Mouse (Mus musculus): ENCODE results near the gene St6gal1. TPM values are rescaled to one million over a fixed set of nuclear protein-coding genes. Genes with fewer than 3 reads are reported as not detected.
A peak's percentile ranks its signal among the peaks of the same experiment; 100 is the strongest.

Gene St6gal1
- polyA plus RNA-seq, 1 experiment from 2014 or later = 12.4 TPM

GRCm38 (mm10) chr16:23403008-23403755, 178.6 kb downstream of the St6gal1 start:
- Histone ChIP-seq H3K27ac (ENCODE audit: low read length) (no peak overlapping the region), H3K4me3 (ENCODE audit: low read length) (no peak overlapping the region), H3K9ac (ENCODE audit: low read length) (no peak overlapping the region), H3K36me3 (ENCODE audit: control insufficient read depth, insufficient read depth) (no peaks in the 10 kb centered on the region), H3K4me2 (ENCODE audit: low read depth, low read length) (no peak overlapping the region), H3K27me3 (ENCODE audit: control insufficient read depth, insufficient read depth, low read length) (no peaks in the 10 kb centered on the region), H3K9me3 (replicated peaks; ENCODE audit: control insufficient read depth, low read length) (no peaks in the 10 kb centered on the region), H3K4me1 (ENCODE audit: control insufficient read depth, insufficient read depth, low read length) (peaks cover 3% of the 10 kb centered on the region)
- 0 out of 2 replicates have a peak, but pooled peaks have one; percentile 23 for ATAC-seq (replicated peaks; ENCODE audit: extremely low read depth, insufficient read depth, low FRiP score)
- 23% methylated on average over 8 of the region's 8 CpGs for WGBS

Other genes with a start within 250 kb of the St6gal1 start
- 0.14 TPM in 1 of 2 replicates, not detected in the other for gene Kng2, start 195.3 kb upstream of the St6gal1 start, polyA plus RNA-seq (2015; fragmentation: Nextera tagmentation; extraction: Ambion mirVana)
- gene Kng1, start 166.9 kb upstream of the St6gal1 start, polyA plus RNA-seq (2015; fragmentation: Nextera tagmentation; extraction: Ambion mirVana) = 0.67 and 1.0 TPM in 2 replicates
- 156 and 174 TPM in 2 replicates for gene Eif4a2, start 117.3 kb upstream of the St6gal1 start, polyA plus RNA-seq (2015; fragmentation: Nextera tagmentation; extraction: Ambion mirVana)
- 77.8 and 81.6 TPM in 2 replicates for gene Rfc4, start 97.0 kb upstream of the St6gal1 start, polyA plus RNA-seq (2015; fragmentation: Nextera tagmentation; extraction: Ambion mirVana)
- gene Adipoq, start 78.2 kb upstream of the St6gal1 start, polyA plus RNA-seq (2015; fragmentation: Nextera tagmentation; extraction: Ambion mirVana) = not detected in 2 replicates
- gene Rtp1, start 204.4 kb downstream of the St6gal1 start, polyA plus RNA-seq (2015; fragmentation: Nextera tagmentation; extraction: Ambion mirVana) = not detected in 2 replicates

All from heart, embryonic 16.5 days (tissue).